In genomic region chr5:72814072-72814471, GRCm38 (mm10) we compare ENCODE assay signal across 1 mouse cellular context.
TF ChIP-seq lines count a peak whose summit lies in the region.

No protein-coding gene starts in this region.

TF ChIP-seq in MEL, 35 proteins besides CTCF, POLR2A, EP300 and RAD21 (continued from another document):
- no peak for TF ChIP-seq MAFK (IDR thresholded peaks at IDR 0.05; ENCODE audit: borderline replicate concordance, low read depth, low read length)
- TF ChIP-seq POLR2AphosphoS2 (IDR thresholded peaks at IDR 0.05; ENCODE audit: low read length) = no peak
- TF ChIP-seq GATA1 (IDR thresholded peaks at IDR 0.05; ENCODE audit: low read depth, low read length) = no peak
